Mouse (Mus musculus) layer of hippocampus, postnatal 14 days (tissue): ENCODE data around the gene Lin28a. TPM values are rescaled to one million over a fixed set of nuclear protein-coding genes. Genes with fewer than 3 reads are reported as not detected.

Source experiments
- DNase-seq, 2 experiments: peaks; one replicate each; pipeline ENCODE4 v3.0.0; 2021 to 2022; ENCODE audit warnings: low spot score in 2 of 2, mixed read lengths in 1 of 2
- total RNA-seq, 2 experiments: library from RNA; stranded (reverse); gene quantifications; 2 replicates each; pipeline ENCODE4 v1.2.3; 2021

Lin28a gene
- total RNA-seq, 2 experiments from 2014 or later, result not detected

- DNase-seq, result no peak
These were observed 1.2 kb upstream of the Lin28a start for GRCm38 (mm10) chr4:134019641-134020351.

GRCm38 (mm10) chr4:134019210-134019609, 569 bp upstream of the Lin28a start:
- no peak for DNase-seq

- no peak for DNase-seq
These were observed 433 bp downstream of the Lin28a start for GRCm38 (mm10) chr4:134018038-134018778.

- DNase-seq, result no peak
These were observed 1.3 kb downstream of the Lin28a start for GRCm38 (mm10) chr4:134017201-134017865.

GRCm38 (mm10) chr4:134016767-134017166, 1.9 kb downstream of the Lin28a start:
- DNase-seq, result no peak

GRCm38 (mm10) chr4:134016208-134016607, 2.4 kb downstream of the Lin28a start:
- no peak for DNase-seq

GRCm38 (mm10) chr4:134012858-134013528, 5.6 kb downstream of the Lin28a start:
- DNase-seq, result no peak

- DNase-seq, result no peak
These were observed 6.9 kb downstream of the Lin28a start for GRCm38 (mm10) chr4:134011450-134012414.

GRCm38 (mm10) chr4:134009709-134010108, 8.9 kb downstream of the Lin28a start:
- DNase-seq, result no peak

- DNase-seq, result no peak
These were observed 11.8 kb downstream of the Lin28a start for GRCm38 (mm10) chr4:134006845-134007244.

GRCm38 (mm10) chr4:134005581-134006358, 12.9 kb downstream of the Lin28a start:
- no peak for DNase-seq

- DNase-seq, result no peak
These were observed 15.7 kb downstream of the Lin28a start for GRCm38 (mm10) chr4:134002903-134003302.

GRCm38 (mm10) chr4:134002246-134002645, 16.4 kb downstream of the Lin28a start:
- DNase-seq, result no peak

- no peak for DNase-seq
These were observed 16.9 kb downstream of the Lin28a start for GRCm38 (mm10) chr4:134001710-134002109.

- peak; percentile 92 to 95 for DNase-seq
These were observed 17.9 kb downstream of the Lin28a start, which contains the start of gene Dhdds for GRCm38 (mm10) chr4:134000466-134001438. Gene Dhdds (minus strand): TSS chr4:134000918.

GRCm38 (mm10) chr4:133994697-133995096, 23.9 kb downstream of the Lin28a start:
- no peak for DNase-seq

- DNase-seq, result no peak
These were observed 27.5 kb downstream of the Lin28a start for GRCm38 (mm10) chr4:133991087-133991660.

- no peak for DNase-seq
These were observed 28.6 kb downstream of the Lin28a start for GRCm38 (mm10) chr4:133990035-133990434.
